Mouse (Mus musculus) macrophage (primary cell): Measurements from ENCODE around the gene R3hdm4. TPM values are rescaled to one million over a fixed set of nuclear protein-coding genes. Genes with fewer than 3 reads are reported as not detected.

Experiments used
- H3K27ac ChIP-seq: fragments of 350-480 bp; formaldehyde crosslinking; 2 replicates; pipeline ENCODE4 v1.9.0; 2021
- H3K36me3 ChIP-seq: fragments of 350-480 bp; formaldehyde crosslinking; 2 replicates; pipeline ENCODE4 v1.9.0; 2021; ENCODE audit errors: inconsistent target
- H3K4me3 ChIP-seq: fragments of 350-480 bp; formaldehyde crosslinking; 2 replicates; pipeline ENCODE4 v1.9.0; 2021; ENCODE audit errors: inconsistent target
- H3K79me2 ChIP-seq: fragments of 350-480 bp; formaldehyde crosslinking; 2 replicates; pipeline ENCODE4 v1.9.0; 2021; ENCODE audit errors: inconsistent target
- WGBS: methylation state at CpG from one replicate; pipeline ENCODE4 v1.1.7; 2026; ENCODE audit warnings: inconsistent platforms; ENCODE audit not compliant: missing documents; 5-methylcytosine and 5-hydroxymethylcytosine counted together
- polyA plus RNA-seq: library from polyadenylated mRNA; stranded (reverse); fragments of 250-400 nt; gene quantifications from 3 replicates; pipeline ENCODE4 v1.2.4, GENCODE M21; 2018; ENCODE audit warnings: inconsistent platforms

The R3hdm4 gene
- polyA plus RNA-seq, 1 experiment from 2014 or later = 41.6 TPM

- no peaks in the 10 kb centered on the region for H3K79me2 ChIP-seq
- 77% methylated on average over 6 of the region's 6 CpGs for WGBS
- H3K4me3 ChIP-seq = no peak overlapping the region
- H3K27ac ChIP-seq = no peak overlapping the region
- H3K36me3 ChIP-seq = peaks cover 21% of the 10 kb centered on the region; the same call in 1 of the 2 replicates
Measured at GRCm38 (mm10) chr10:79953946-79954345, 32.9 kb upstream of the R3hdm4 start.

DNA sequence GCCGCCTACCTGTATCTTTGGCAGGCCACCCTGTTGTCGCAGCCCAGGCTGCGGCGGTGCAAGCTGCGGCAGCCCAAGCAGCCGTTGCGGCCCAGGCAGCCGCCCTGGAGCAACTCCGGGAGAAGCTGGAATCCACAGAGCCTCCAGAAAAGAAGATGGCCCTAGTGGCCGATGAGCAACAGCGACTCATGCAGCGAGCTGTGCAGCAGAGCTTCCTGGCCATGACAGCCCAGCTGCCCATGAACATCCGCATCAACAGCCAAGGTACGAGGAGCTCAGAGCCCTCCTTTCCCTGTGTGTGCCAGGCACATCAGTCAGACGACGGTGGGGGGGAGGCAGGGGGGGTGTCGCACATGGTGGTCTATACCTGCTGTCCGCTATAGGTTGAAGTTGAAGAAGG, 29.7 kb upstream of the R3hdm4 start:
- WGBS = 94% methylated on average over 16 of the region's 18 CpGs
- H3K36me3 ChIP-seq = peaks cover 29% of the 10 kb centered on the region; the same call in 1 of the 2 replicates
- H3K79me2 ChIP-seq = peaks cover 23% of the 10 kb centered on the region; the same call in 1 of the 2 replicates
- H3K27ac ChIP-seq = no peak overlapping the region
- no peak overlapping the region for H3K4me3 ChIP-seq

DNA sequence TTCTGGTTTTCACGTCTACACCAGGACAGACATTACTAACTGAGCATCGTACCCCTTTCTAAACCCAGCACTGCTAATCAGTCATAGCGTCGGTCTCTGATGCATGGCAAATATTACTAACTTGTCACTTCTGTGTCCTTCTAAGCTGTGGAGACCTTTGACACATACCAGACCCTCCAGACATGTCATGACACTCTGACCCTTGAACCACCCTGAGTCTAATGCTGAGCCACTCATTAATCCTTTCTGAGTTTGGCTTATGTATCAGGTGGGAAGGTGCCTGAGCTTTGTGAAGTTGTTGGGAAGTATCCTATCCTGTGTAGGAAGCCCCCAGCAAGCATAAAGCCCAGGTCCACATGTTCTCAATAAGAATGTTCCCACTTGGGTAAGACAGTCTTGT, 28.9 kb upstream of the R3hdm4 start:
- H3K27ac ChIP-seq = no peak overlapping the region
- 95% methylated on average over 4 of the region's 4 CpGs for WGBS
- H3K4me3 ChIP-seq = no peak overlapping the region
- peaks cover 29% of the 10 kb centered on the region; the same call in 1 of the 2 replicates for H3K36me3 ChIP-seq
- peaks cover 31% of the 10 kb centered on the region; the same call in 1 of the 2 replicates for H3K79me2 ChIP-seq

DNA sequence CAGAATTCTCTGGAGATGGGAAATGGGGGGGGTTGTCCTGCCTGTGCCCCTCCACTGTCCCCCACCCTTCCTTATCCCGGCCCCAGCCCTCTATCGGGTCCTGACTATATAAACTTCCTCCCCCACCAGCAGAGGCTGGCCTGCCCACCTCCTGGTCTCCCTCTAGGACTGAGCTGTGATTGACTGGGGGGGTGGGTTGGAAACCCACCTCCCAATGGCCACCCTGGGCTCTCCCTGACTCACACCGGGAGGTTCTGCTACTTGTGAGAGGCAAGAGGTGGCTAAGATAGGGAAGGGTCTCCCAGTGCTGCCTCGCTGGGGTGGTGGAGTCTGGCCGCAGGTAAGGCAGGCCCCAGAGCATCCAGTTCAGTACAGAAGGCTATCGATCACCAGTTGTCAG, 26.5 kb upstream of the R3hdm4 start:
- Histone ChIP-seq H3K27ac (no peak overlapping the region), H3K36me3 (peaks cover 29% of the 10 kb centered on the region; the same call in 1 of the 2 replicates), H3K4me3 (no peak overlapping the region), H3K79me2 (peaks cover 55% of the 10 kb centered on the region; the same call in 1 of the 2 replicates)
- WGBS = 86% methylated on average over 6 of the region's 6 CpGs

DNA sequence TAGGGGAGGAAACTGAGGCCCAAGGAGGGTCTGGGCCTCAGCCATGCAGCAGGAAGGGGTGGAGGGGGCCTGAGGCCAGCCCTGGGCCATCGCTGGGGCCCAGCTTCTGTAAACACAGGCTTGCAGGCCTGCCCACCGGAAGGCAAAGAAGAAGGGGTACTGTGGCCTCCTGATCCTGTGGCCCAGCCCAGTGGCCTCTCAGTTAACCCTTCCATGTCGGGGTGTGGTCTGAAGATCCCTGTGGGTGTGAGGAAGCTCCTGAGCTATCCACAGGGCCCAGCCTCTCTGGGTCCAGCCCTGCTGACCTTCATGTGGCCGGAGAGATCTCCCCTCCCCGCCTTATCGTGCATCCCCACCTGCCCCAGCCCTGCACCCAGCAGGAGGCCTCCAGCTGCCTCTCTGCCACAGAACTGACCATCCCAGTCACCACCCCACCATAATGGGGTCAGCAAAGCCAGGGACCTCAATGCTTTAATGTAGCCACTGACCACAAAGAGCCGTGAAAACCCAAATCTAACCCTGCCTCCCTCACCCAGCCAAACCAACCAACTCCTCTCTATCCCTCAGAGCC, 25.8 kb upstream of the R3hdm4 start:
- peaks cover 61% of the 10 kb centered on the region; the same call in 1 of the 2 replicates for H3K79me2 ChIP-seq
- peak overlapping the region; percentile 52 for H3K27ac ChIP-seq
- peaks cover 29% of the 10 kb centered on the region; the same call in 1 of the 2 replicates for H3K36me3 ChIP-seq
- no peak overlapping the region for H3K4me3 ChIP-seq
- 47% methylated on average over 7 of the region's 7 CpGs for WGBS

DNA sequence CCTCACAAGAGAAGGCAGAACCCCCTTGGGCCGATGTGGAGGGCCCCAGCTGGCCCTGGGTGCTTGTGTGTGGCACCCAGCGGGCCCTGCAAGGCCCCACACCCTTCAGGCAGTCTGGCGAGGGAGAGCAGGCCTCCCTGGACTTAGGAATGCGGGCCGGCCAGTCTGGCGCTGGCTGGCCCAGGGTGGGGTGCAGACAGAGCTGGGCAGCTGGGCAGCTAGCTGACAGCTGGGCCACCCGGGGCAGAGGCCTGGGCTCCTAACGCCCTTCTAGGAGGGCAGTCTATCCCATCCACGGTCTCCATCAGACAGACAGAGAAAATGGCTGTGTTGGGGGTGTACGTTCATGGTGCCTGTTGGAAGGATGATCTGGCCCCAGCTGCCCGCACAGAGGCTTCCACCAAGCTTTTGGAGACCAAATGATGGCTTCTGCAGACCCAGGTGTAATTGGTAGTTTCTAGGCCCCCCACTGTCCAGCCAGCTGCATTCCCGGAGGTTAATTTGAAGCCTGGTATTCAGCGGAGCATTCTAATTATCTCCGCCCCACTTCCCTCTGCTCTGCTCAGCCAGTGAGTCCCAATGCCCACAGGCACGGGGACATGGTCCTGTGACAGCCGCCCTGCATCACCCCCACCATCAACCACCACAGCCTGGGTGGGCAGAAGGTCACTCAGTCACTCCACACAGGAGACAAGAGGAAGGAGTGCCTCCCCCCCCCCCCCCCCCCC, 24.7 kb upstream of the R3hdm4 start:
- peaks cover 20% of the 10 kb centered on the region; the same call in 1 of the 2 replicates for H3K36me3 ChIP-seq
- WGBS = 86% methylated on average over 13 of the region's 16 CpGs
- peak overlapping the region; percentile 52 for H3K27ac ChIP-seq
- no peak overlapping the region for H3K4me3 ChIP-seq
- H3K79me2 ChIP-seq = peaks cover 73% of the 10 kb centered on the region; the same call in 1 of the 2 replicates

GRCm38 (mm10) chr10:79943471-79943901, 22.5 kb upstream of the R3hdm4 start:
- Histone ChIP-seq H3K36me3 (peaks cover 3% of the 10 kb centered on the region; the same call in 1 of the 2 replicates), H3K27ac (no peak overlapping the region), H3K4me3 (no peak overlapping the region), H3K79me2 (peaks cover 95% of the 10 kb centered on the region; the same call in 1 of the 2 replicates)
- 76% methylated on average over 9 of the region's 9 CpGs for WGBS

DNA sequence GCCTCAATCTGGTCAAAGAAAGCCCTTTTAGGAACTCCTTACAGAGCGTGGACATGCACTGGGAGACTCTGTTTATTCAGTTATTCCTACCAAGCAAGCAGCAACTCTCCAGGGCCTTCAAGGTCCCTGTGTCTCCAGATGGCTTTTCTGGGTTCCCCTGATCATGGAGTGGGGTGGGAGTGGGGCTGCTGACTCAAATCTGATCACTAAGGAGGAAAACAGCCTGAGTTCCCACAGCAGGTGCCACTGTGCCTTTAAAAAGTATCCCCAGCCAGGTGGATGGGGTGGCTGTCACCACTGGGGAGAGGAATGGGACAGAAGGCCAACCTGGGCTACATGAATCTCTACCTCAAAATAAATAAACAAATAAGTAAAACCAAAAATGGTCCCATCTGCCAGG, 22.0 kb upstream of the R3hdm4 start:
- Histone ChIP-seq H3K27ac (no peak overlapping the region), H3K36me3 (no peaks in the 10 kb centered on the region; the same call in 1 of the 2 replicates), H3K79me2 (peaks cover 100% of the 10 kb centered on the region), H3K4me3 (no peak overlapping the region)
- WGBS = 91% methylated on average over 1 of the region's 1 CpGs

- peak overlapping the region; percentile 71 for H3K27ac ChIP-seq
- H3K4me3 ChIP-seq = no peak overlapping the region
- WGBS = under 1% methylated on average over 7 of the region's 7 CpGs
- no peaks in the 10 kb centered on the region for H3K36me3 ChIP-seq
- peaks cover 99% of the 10 kb centered on the region for H3K79me2 ChIP-seq
Measured at GRCm38 (mm10) chr10:79940749-79941148, 19.7 kb upstream of the R3hdm4 start.

- H3K79me2 ChIP-seq = peaks cover 99% of the 10 kb centered on the region
- H3K27ac ChIP-seq = no peak overlapping the region
- 64% methylated on average over 11 of the region's 11 CpGs for WGBS
- H3K4me3 ChIP-seq = no peak overlapping the region
- H3K36me3 ChIP-seq = peaks cover 8% of the 10 kb centered on the region; the same call in 1 of the 2 replicates
Measured at GRCm38 (mm10) chr10:79937775-79938526, 16.9 kb upstream of the R3hdm4 start.

DNA sequence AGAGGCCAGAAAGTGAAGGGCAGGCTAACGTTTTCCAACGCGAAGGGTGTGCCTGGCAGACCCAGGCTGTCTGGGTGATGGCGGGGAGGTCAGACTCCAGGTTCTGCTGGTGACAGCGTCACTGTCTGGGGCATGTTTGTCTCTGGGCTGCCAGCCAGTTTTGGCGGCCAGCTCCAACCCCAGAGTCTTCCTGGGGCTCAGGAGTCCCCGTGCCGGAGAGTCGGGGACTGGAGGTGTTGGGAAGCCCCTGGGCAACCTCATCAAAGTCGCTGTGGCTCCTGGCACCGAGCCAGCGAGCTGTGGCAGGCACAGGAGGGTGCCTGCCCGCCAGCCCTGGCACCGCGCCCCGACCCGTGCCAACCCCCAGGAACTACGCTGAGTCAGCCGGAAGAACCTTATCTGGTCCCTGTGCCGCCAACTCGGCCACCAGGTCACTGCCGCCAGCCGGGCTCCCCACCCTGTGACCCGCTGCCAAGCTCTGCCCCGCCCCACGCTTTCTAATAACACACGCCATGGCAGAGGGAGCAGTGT, 16.0 kb upstream of the R3hdm4 start:
- WGBS = 2% methylated on average over 27 of the region's 27 CpGs
- Histone ChIP-seq H3K79me2 (peaks cover 99% of the 10 kb centered on the region), H3K4me3 (no peak overlapping the region), H3K36me3 (peaks cover 9% of the 10 kb centered on the region; the same call in 1 of the 2 replicates), H3K27ac (peak overlapping the region; percentile 47)

DNA sequence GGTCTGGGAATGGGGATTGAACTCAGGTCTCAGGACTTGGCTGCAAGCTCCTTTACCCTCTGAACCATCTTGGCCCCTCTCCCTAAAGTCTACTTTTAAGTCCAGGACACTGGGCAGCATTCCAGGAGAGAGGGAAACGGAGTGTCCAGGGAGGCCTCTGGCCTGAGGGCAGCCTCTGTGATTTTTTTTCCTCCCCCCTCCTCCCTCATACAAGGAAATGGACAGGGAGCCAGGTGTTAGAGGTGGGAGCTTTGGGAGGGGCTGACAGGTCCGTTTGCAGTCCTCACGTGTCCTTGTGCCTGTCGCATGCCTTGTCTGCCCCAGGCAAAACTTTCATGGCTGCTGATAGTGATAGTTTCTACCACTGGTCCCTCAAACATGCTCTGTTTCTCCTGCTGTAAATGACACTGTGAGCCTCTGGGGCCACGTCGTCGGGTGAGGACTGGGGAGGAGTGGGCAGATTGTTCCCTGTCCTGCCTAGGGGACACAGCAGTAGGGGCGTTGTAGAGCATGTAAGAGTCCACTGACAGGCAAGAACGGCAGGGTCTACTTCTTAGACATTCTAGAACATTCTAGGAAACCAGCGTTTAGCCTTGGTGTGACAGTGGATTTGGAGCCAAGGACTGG, 15.4 kb upstream of the R3hdm4 start:
- Histone ChIP-seq H3K36me3 (peaks cover 11% of the 10 kb centered on the region; the same call in 1 of the 2 replicates), H3K4me3 (no peak overlapping the region), H3K27ac (peak overlapping the region; percentile 47), H3K79me2 (peaks cover 99% of the 10 kb centered on the region)
- WGBS = 45% methylated on average over 10 of the region's 10 CpGs

DNA sequence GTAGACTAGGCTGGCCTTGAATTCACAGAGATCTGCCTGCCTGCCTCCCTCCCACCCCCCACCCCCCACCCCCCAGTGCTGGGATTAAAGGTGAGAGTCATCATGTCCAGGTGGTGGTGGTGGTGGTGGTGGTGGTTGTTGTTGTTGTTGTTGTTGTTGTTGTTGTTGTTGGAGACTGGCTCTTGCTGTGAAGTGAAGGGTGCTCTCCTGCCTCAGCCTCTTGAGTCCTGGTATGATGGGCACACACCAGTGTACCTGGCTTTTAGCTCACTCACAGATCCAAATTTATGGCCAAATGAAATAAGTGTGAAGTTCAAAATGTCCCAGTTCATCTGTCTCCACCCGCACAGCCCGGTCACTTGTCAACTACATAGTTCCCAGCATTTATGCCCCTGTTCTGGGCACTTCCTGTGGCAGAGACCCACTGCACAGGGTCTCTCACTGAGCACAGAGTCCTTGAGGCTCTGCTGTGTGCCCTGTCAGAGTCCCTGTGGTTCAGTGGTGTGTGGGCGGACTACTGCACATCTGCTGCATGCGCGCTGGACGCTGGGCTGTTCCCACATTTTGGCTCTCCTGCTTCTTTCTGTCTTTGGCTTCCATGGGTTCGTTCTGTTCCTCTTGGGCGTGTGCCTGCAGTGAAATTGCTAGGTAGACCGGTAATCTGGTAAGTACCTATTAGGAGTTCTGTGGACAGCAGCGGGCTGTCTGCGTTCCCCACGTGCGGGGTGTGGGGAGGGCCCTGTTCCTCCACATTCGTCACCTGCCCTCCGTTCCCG, 14.0 kb upstream of the R3hdm4 start:
- Histone ChIP-seq H3K4me3 (no peak overlapping the region), H3K36me3 (peaks cover 11% of the 10 kb centered on the region; the same call in 1 of the 2 replicates), H3K79me2 (peaks cover 99% of the 10 kb centered on the region), H3K27ac (peak overlapping the region; percentile 46)
- WGBS = 98% methylated on average over 16 of the region's 16 CpGs
